Comparison of ENCODE assay signal across 19 mouse cellular contexts in genomic region chr11:113180008-113180407, GRCm38 (mm10).
DNase-seq lines count a peak whose midpoint lies in the region; ATAC-seq lines count a peak whose summit lies in the region.
"Had no signal": no experiment of that assay in that cellular context is flagged by ENCODE, and none has a peak within 500 bp of the region (broad histone marks: within the 10 kb centered on the region; RNA-seq: fewer than 3 reads in every experiment).

No protein-coding gene starts in this region.

- H3K27ac ChIP-seq in forebrain, embryonic 14.5 days (ENCODE audit: low read depth, low read length), result no peak overlapping the region
- H3K27ac ChIP-seq in forebrain, embryonic 16.5 days (ENCODE audit: low read length), result no peak overlapping the region
- peak overlapping the region; percentile 3; the same call in 1 of the 2 replicates for H3K27ac ChIP-seq in kidney, embryonic 15.5 days
- 0 out of 2 replicates have a peak overlapping the region, but pooled peaks have one; percentile 43 for H3K27ac ChIP-seq in limb, embryonic 10.5 days
- H3K27ac ChIP-seq: heart, embryonic 15.5 days; kidney, postnatal 0 days; layer of hippocampus, adult 2 months; liver, embryonic 13.5 days; midbrain, embryonic 12.5 days had no signal

- no peak overlapping the region for H3K4me2 ChIP-seq in forebrain, embryonic 14.5 days (ENCODE audit: low read length)
- H3K4me2 ChIP-seq in forebrain, embryonic 16.5 days (ENCODE audit: low read length), result no peak overlapping the region
- H3K4me2 ChIP-seq in kidney, embryonic 15.5 days, result no peak overlapping the region
- H3K4me2 ChIP-seq: heart, embryonic 15.5 days; liver, embryonic 13.5 days; midbrain, embryonic 12.5 days had no signal

- H3K4me3 ChIP-seq in forebrain, embryonic 14.5 days (ENCODE audit: low read depth, low read length), result no peak overlapping the region
- no peak overlapping the region for H3K4me3 ChIP-seq in forebrain, embryonic 16.5 days (replicated peaks; ENCODE audit: low read length)
- no peak overlapping the region for H3K4me3 ChIP-seq in kidney, embryonic 15.5 days (replicated peaks)
- no peak overlapping the region for H3K4me3 ChIP-seq in limb, embryonic 10.5 days
- H3K4me3 ChIP-seq: heart, embryonic 15.5 days; layer of hippocampus, adult 2 months; liver, embryonic 13.5 days; midbrain, embryonic 12.5 days had no signal

- H3K9me3 ChIP-seq in forebrain, embryonic 14.5 days (replicated peaks; ENCODE audit: control insufficient read depth, low read length), result no peaks in the 10 kb centered on the region
- H3K9me3 ChIP-seq in forebrain, embryonic 16.5 days (ENCODE audit: control insufficient read depth, low read length), result no peaks in the 10 kb centered on the region
- H3K9me3 ChIP-seq in kidney, embryonic 15.5 days (replicated peaks), result no peaks in the 10 kb centered on the region; the same call in 1 of the 2 replicates
- H3K9me3 ChIP-seq in limb, embryonic 10.5 days (replicated peaks), result no peaks in the 10 kb centered on the region
- H3K9me3 ChIP-seq: heart, embryonic 15.5 days; liver, embryonic 13.5 days; midbrain, embryonic 12.5 days had no signal

- peaks cover 58% of the 10 kb centered on the region for H3K4me1 ChIP-seq in forebrain, embryonic 14.5 days (ENCODE audit: control insufficient read depth, insufficient read depth, low read length)
- peaks cover 67% of the 10 kb centered on the region for H3K4me1 ChIP-seq in forebrain, embryonic 16.5 days (replicated peaks; ENCODE audit: control insufficient read depth, insufficient read depth, low read length)
- peaks cover 73% of the 10 kb centered on the region for H3K4me1 ChIP-seq in kidney, embryonic 15.5 days
- H3K4me1 ChIP-seq in limb, embryonic 10.5 days, result peaks cover 86% of the 10 kb centered on the region

- H3K27me3 ChIP-seq in forebrain, embryonic 14.5 days (replicated peaks; ENCODE audit: control insufficient read depth, insufficient read depth, low read length), result no peaks in the 10 kb centered on the region
- no peaks in the 10 kb centered on the region for H3K27me3 ChIP-seq in forebrain, embryonic 16.5 days (replicated peaks; ENCODE audit: control insufficient read depth, insufficient read depth, low read length)
- H3K27me3 ChIP-seq in kidney, embryonic 15.5 days, result no peaks in the 10 kb centered on the region
- no peaks in the 10 kb centered on the region for H3K27me3 ChIP-seq in limb, embryonic 10.5 days (ENCODE audit: low read depth, poor library complexity, severe bottlenecking)

- 0 out of 2 replicates have a peak overlapping the region, but pooled peaks have one; percentile 13 for H3K9ac ChIP-seq in forebrain, embryonic 14.5 days (ENCODE audit: low read length)
- no peak overlapping the region for H3K9ac ChIP-seq in forebrain, embryonic 16.5 days (replicated peaks; ENCODE audit: low read depth, low read length)
- H3K9ac ChIP-seq in kidney, embryonic 15.5 days, result no peak overlapping the region
- H3K9ac ChIP-seq: heart, embryonic 15.5 days; liver, embryonic 13.5 days; midbrain, embryonic 12.5 days had no signal

- no peak for DNase-seq in forebrain, embryonic 14.5 days (ENCODE audit: low spot score)
- no peak for DNase-seq in kidney, postnatal 14 days
- no peak for DNase-seq in limb, embryonic 10.5 days (ENCODE audit: low spot score)
- no peak for DNase-seq in thymus, postnatal 4 days
- DNase-seq in gastrocnemius, adult 8-10 months (ENCODE audit: low spot score in 2 of 2), result no peak
- DNase-seq: adrenal gland, postnatal 14 days; cerebellum, adult 9-10 months; heart, postnatal 4 days; liver, embryonic 13.5 days; lung, adult 2 months; lung, postnatal 14 days; thymus, postnatal 25 days had no signal

- no peak for ATAC-seq in forebrain, embryonic 14.5 days
- ATAC-seq in forebrain, embryonic 16.5 days, result no peak
- ATAC-seq in kidney, embryonic 15.5 days (replicated peaks; ENCODE audit: low FRiP score), result no peak
- peak; percentile 39 for ATAC-seq in CD4-positive, CD25-positive, alpha-beta regulatory T cell, adult 4 months

- 77% methylated on average over 14 of the region's 14 CpGs for WGBS in forebrain, embryonic 14.5 days
- 77% methylated on average over 14 of the region's 14 CpGs for WGBS in forebrain, embryonic 16.5 days
- 22% methylated on average over 14 of the region's 14 CpGs for WGBS in kidney, embryonic 15.5 days
- 85% methylated on average over 14 of the region's 14 CpGs for WGBS in limb, embryonic 10.5 days

- no peaks in the 10 kb centered on the region for H3K36me3 ChIP-seq in forebrain, embryonic 14.5 days (ENCODE audit: control insufficient read depth, insufficient read depth, low read length)
- H3K36me3 ChIP-seq in forebrain, embryonic 16.5 days (ENCODE audit: control insufficient read depth, insufficient read depth), result no peaks in the 10 kb centered on the region
- no peaks in the 10 kb centered on the region for H3K36me3 ChIP-seq in kidney, embryonic 15.5 days
- H3K36me3 ChIP-seq in limb, embryonic 10.5 days, result no peaks in the 10 kb centered on the region
- H3K36me3 ChIP-seq: heart, embryonic 15.5 days; liver, embryonic 13.5 days; midbrain, embryonic 12.5 days had no signal

Comparison
In these comparisons a context has a peak if more than half of its experiments do, and no peak if none do; other contexts are left out.
1. H3K27ac ChIP-seq: peak in kidney, embryonic 15.5 days (single experiment) and limb, embryonic 10.5 days (single experiment); none in forebrain, embryonic 14.5 days (single experiment) and forebrain, embryonic 16.5 days (single experiment).